Mouse (Mus musculus) forebrain, embryonic 14.5 days (tissue): ENCODE results near the gene Cntnap5b. TPM values are rescaled to one million over a fixed set of nuclear protein-coding genes. Genes with fewer than 3 reads are reported as not detected.

Experiments used
- ATAC-seq: fragments of 200-750 bp; cut with Nextera tagmentation; 2 replicates; pipeline ENCODE4 v1.8.0; 2017; ENCODE audit warnings: mild to moderate bottlenecking, moderate library complexity
- DNase-seq: peaks from one replicate; pipeline ENCODE4 v3.0.0-alpha.2; 2015; ENCODE audit warnings: low spot score
- H3K27ac ChIP-seq: fragments of 300-500 bp; sonication (generic); 2 replicates; pipeline ENCODE4 v1.5.1; 2014; ENCODE audit warnings: low read depth, mild to moderate bottlenecking, control low read depth, low read length, moderate library complexity
- H3K27me3 ChIP-seq: fragments of 300-500 bp; sonication (generic); replicated peaks from 2 replicates; pipeline ENCODE4 v1.6.1; 2014; ENCODE audit warnings: low read length, control low read depth, mixed read lengths; ENCODE audit not compliant: control insufficient read depth, insufficient read depth
- H3K36me3 ChIP-seq: fragments of 300-500 bp; sonication (generic); 2 replicates; pipeline ENCODE4 v1.6.1; 2014; ENCODE audit warnings: low read length, control low read depth; ENCODE audit not compliant: control insufficient read depth, insufficient read depth
- H3K4me1 ChIP-seq: fragments of 300-500 bp; sonication (generic); 2 replicates; pipeline ENCODE4 v1.6.1; 2014; ENCODE audit warnings: antibody characterized with exemption, low read length, control low read depth; ENCODE audit not compliant: control insufficient read depth, insufficient read depth
- H3K4me2 ChIP-seq: fragments of 300-500 bp; sonication (generic); 2 replicates; pipeline ENCODE4 v1.6.1; 2014; ENCODE audit warnings: mild to moderate bottlenecking, control low read depth, low read length
- H3K4me3 ChIP-seq: fragments of 300-500 bp; sonication (generic); 2 replicates; pipeline ENCODE4 v1.5.1; 2014; ENCODE audit warnings: low read depth, low read length, control low read depth
- H3K9ac ChIP-seq: fragments of 300-500 bp; sonication (generic); 2 replicates; pipeline ENCODE4 v1.6.1; 2014; ENCODE audit warnings: mild to moderate bottlenecking, low read length, control low read depth, moderate library complexity
- H3K9me3 ChIP-seq: fragments of 300-500 bp; sonication (generic); replicated peaks from 2 replicates; pipeline ENCODE4 v1.6.1; 2016; ENCODE audit warnings: low read length, control low read depth, mixed read lengths; ENCODE audit not compliant: control insufficient read depth
- WGBS: fragments of 180-500 bp; shearing (Covaris S2); extraction: QIAGEN DNeasy Blood & Tissue Kit; methylation state at CpG from one replicate; pipeline ENCODE4 v1.1.7; 2014; 5-methylcytosine and 5-hydroxymethylcytosine counted together
- polyA plus RNA-seq: library from polyadenylated mRNA; unstranded; fragments of >200 nt; fragmentation: Nextera tagmentation; extraction: Ambion mirVana; gene quantifications from 2 replicates; pipeline ENCODE4 v1.2.1, GENCODE M21; 2014

Gene Cntnap5b
- 0.72 and 1.1 TPM in 2 replicates for polyA plus RNA-seq

GRCm38 (mm10) chr1:99772614-99773013, at the start of gene Cntnap5b:
Cntnap5b (plus strand) TSS chr1:99772765.
- no peaks in the 10 kb centered on the region for H3K27me3 ChIP-seq
- no peaks in the 10 kb centered on the region for H3K4me1 ChIP-seq
- peak within 1 kb of the TSS; percentile 35; the same call in 1 of the 2 replicates for H3K9ac ChIP-seq
- H3K4me3 ChIP-seq: peak within 1 kb of the TSS; percentile 34
- no peaks in the 10 kb centered on the region for H3K36me3 ChIP-seq
- no peak within 1 kb of the TSS for H3K27ac ChIP-seq
- 22% methylated on average over 7 of the region's 7 CpGs for WGBS
- no peaks in the 10 kb centered on the region for H3K9me3 ChIP-seq
- ATAC-seq: peak; percentile 21
- H3K4me2 ChIP-seq: peak within 1 kb of the TSS; percentile 52
- DNase-seq: peak; percentile 1

GRCm38 (mm10) chr1:99759996-99760395, 12.6 kb upstream of the Cntnap5b start:
- Histone ChIP-seq H3K9ac (no peak overlapping the region), H3K36me3 (no peaks in the 10 kb centered on the region)
- WGBS: 100% methylated on average over 1 of the region's 1 CpGs

GRCm38 (mm10) chr1:99772183-99772582, 382 bp upstream of the Cntnap5b start:
- Histone ChIP-seq H3K27ac (no peak overlapping the region), H3K9me3 (no peaks in the 10 kb centered on the region), H3K4me2 (peak overlapping the region; percentile 52), H3K36me3 (no peaks in the 10 kb centered on the region), H3K4me3 (peak overlapping the region; percentile 34), H3K4me1 (no peaks in the 10 kb centered on the region), H3K27me3 (no peaks in the 10 kb centered on the region), H3K9ac (peak overlapping the region; percentile 35; the same call in 1 of the 2 replicates)
- peak; percentile 95 for ATAC-seq
- WGBS: 1% methylated on average over 19 of the region's 19 CpGs
- peak; percentile 89 for DNase-seq

More at GRCm38 (mm10) chr1:99759996-99760395, 12.6 kb upstream of the Cntnap5b start:
- Histone ChIP-seq H3K9me3 (no peaks in the 10 kb centered on the region), H3K4me3 (no peak overlapping the region), H3K4me1 (no peaks in the 10 kb centered on the region), H3K4me2 (no peak overlapping the region), H3K27ac (no peak overlapping the region), H3K27me3 (no peaks in the 10 kb centered on the region)
- no peak for DNase-seq
- ATAC-seq: no peak

GRCm38 (mm10) chr1:99774144-99774543, 1.6 kb downstream of the Cntnap5b start:
- no peak overlapping the region for H3K4me3 ChIP-seq

GRCm38 (mm10) chr1:99813334-99814110, 41.0 kb downstream of the Cntnap5b start:
- no peaks in the 10 kb centered on the region for H3K4me1 ChIP-seq

More at GRCm38 (mm10) chr1:99774144-99774543, 1.6 kb downstream of the Cntnap5b start:
- Histone ChIP-seq H3K36me3 (no peaks in the 10 kb centered on the region), H3K4me2 (no peak overlapping the region), H3K27ac (no peak overlapping the region), H3K27me3 (no peaks in the 10 kb centered on the region), H3K4me1 (no peaks in the 10 kb centered on the region), H3K9ac (no peak overlapping the region), H3K9me3 (no peaks in the 10 kb centered on the region)
- WGBS: 3% methylated on average over 4 of the region's 4 CpGs
- peak; percentile 40; the same call in 1 of the 2 replicates for ATAC-seq
- peak; percentile 76 for DNase-seq

GRCm38 (mm10) chr1:99872344-99872743, 99.8 kb downstream of the Cntnap5b start:
- DNase-seq (no peak), ATAC-seq (no peak)
- H3K4me2 ChIP-seq: no peak overlapping the region
- no peaks in the 10 kb centered on the region for H3K36me3 ChIP-seq
- no peaks in the 10 kb centered on the region for H3K4me1 ChIP-seq
- no peak overlapping the region for H3K9ac ChIP-seq
- H3K4me3 ChIP-seq: no peak overlapping the region
- H3K9me3 ChIP-seq: no peaks in the 10 kb centered on the region
- 95% methylated on average over 3 of the region's 3 CpGs for WGBS
- no peaks in the 10 kb centered on the region for H3K27me3 ChIP-seq
- no peak overlapping the region for H3K27ac ChIP-seq

More at GRCm38 (mm10) chr1:99813334-99814110, 41.0 kb downstream of the Cntnap5b start:
- Histone ChIP-seq H3K27ac (no peak overlapping the region), H3K9me3 (no peaks in the 10 kb centered on the region), H3K36me3 (no peaks in the 10 kb centered on the region), H3K9ac (no peak overlapping the region), H3K4me3 (no peak overlapping the region), H3K4me2 (no peak overlapping the region), H3K27me3 (no peaks in the 10 kb centered on the region)
- DNase-seq (no peak), ATAC-seq (no peak)
- 82% methylated on average over 6 of the region's 6 CpGs for WGBS

GRCm38 (mm10) chr1:99907774-99908173, 135.2 kb downstream of the Cntnap5b start:
- 66% methylated on average over 2 of the region's 2 CpGs for WGBS
- no peak overlapping the region for H3K9ac ChIP-seq
- H3K36me3 ChIP-seq: no peaks in the 10 kb centered on the region
- no peak overlapping the region for H3K4me2 ChIP-seq
- H3K27me3 ChIP-seq: no peaks in the 10 kb centered on the region
- ATAC-seq (no peak), DNase-seq (peak; percentile 4)
- H3K9me3 ChIP-seq: no peaks in the 10 kb centered on the region
- H3K4me3 ChIP-seq: no peak overlapping the region
- no peak overlapping the region for H3K27ac ChIP-seq
- no peaks in the 10 kb centered on the region for H3K4me1 ChIP-seq

- no peaks in the 10 kb centered on the region for H3K4me1 ChIP-seq
- ATAC-seq (no peak), DNase-seq (no peak)
- H3K4me2 ChIP-seq: no peak overlapping the region
- no peaks in the 10 kb centered on the region for H3K9me3 ChIP-seq
- no peak overlapping the region for H3K4me3 ChIP-seq
- no peak overlapping the region for H3K27ac ChIP-seq
- no peaks in the 10 kb centered on the region for H3K27me3 ChIP-seq
- H3K9ac ChIP-seq: no peak overlapping the region
- no peaks in the 10 kb centered on the region for H3K36me3 ChIP-seq
These were observed 170.9 kb downstream of the Cntnap5b start for GRCm38 (mm10) chr1:99943515-99943914.

- H3K27ac ChIP-seq: no peak overlapping the region
- no peaks in the 10 kb centered on the region for H3K9me3 ChIP-seq
- no peak overlapping the region for H3K9ac ChIP-seq
- H3K4me2 ChIP-seq: no peak overlapping the region
- H3K27me3 ChIP-seq: no peaks in the 10 kb centered on the region
- H3K4me1 ChIP-seq: no peaks in the 10 kb centered on the region
- DNase-seq (peak; percentile 28), ATAC-seq (peak; percentile 60)
- no peak overlapping the region for H3K4me3 ChIP-seq
- WGBS: 7% methylated on average over 2 of the region's 2 CpGs
- no peaks in the 10 kb centered on the region for H3K36me3 ChIP-seq
These were observed 186.9 kb downstream of the Cntnap5b start for GRCm38 (mm10) chr1:99959428-99959987.
